Mouse (Mus musculus) spleen, adult 10 weeks (tissue): ENCODE results near the gene Col9a2. TPM values are rescaled to one million over a fixed set of nuclear protein-coding genes. Genes with fewer than 3 reads are reported as not detected.

Experiments
- polyA plus RNA-seq: library from polyadenylated mRNA; stranded (reverse); fragments of 350-450 nt; fragmentation: Illumina TruSeq; extraction: RNeasy Lipid Tissue Mini Kit (QIAGEN cat#74804); gene quantifications from one replicate; pipeline ENCODE4 v1.2.3, GENCODE M21; 2015; ENCODE audit warnings: low replicate concordance; ENCODE audit not compliant: insufficient read depth

Col9a2 gene
- 0.07 TPM for polyA plus RNA-seq

GRCm38 (mm10) chr4:121039331-121040115, at the start of gene Col9a2:
TSS of gene Col9a2 (plus strand) at chr4:121039385.

GRCm38 (mm10) chr4:121016928-121017657, 22.1 kb upstream of the Col9a2 start, which contains the start of gene Smap2:
TSS of gene Smap2 (minus strand) at chr4:121017247.

DNA sequence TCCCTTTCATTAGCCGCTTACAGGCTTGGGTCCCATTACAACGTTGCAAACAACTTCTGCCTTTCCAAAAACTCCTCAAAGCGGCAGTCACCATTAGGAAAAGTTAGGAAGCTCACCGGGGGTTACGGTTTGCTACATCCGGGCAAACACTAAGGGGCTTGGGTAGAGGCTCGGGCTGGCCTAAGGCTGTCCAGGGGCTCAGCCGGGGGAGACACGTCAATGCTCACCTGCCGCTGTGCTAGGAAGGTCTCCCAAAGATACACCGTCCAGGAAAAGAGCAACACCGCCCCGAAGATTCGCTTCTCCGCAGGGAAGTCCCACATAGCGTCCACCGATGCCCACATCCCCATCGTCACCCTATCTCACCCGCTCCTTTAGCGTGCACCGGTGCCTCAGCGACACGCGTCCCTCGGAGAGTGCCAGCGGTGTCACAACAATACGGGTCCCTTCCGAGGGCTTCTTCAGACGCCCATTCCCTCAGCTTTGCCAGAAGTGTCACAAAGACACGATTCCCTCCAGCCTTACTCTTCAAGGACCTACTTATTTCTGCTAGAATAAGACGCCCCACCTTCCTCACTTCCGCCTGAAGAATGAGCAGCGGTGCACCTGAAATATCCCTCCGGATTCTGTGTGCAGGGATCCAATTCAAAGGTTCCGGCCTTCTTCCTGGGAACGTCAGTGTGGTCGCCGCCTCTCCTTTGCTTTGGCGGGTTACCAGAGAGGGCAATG, 58.6 kb downstream of the Col9a2 start, which contains the start of gene Zmpste24:
TSS of gene Zmpste24 (minus strand) at position 592 of the 729 bp plus-strand sequence.

Other genes starting within 250 kb of the Col9a2 start
- gene Nfyc, start 207.8 kb upstream of the Col9a2 start, polyA plus RNA-seq: 51.9 TPM
- gene Rims3, start 184.6 kb upstream of the Col9a2 start, polyA plus RNA-seq: 8.0 TPM
- gene Exo5, start 114.4 kb upstream of the Col9a2 start, polyA plus RNA-seq: 21.1 TPM
- gene Zfp69, start 87.7 kb upstream of the Col9a2 start, polyA plus RNA-seq: 4.8 TPM
- 205 TPM for gene Smap2, start 22.1 kb upstream of the Col9a2 start, polyA plus RNA-seq
- 45.3 TPM for gene Zmpste24, start 58.9 kb downstream of the Col9a2 start, polyA plus RNA-seq
- not detected for gene Tmco2, start 69.8 kb downstream of the Col9a2 start, polyA plus RNA-seq
- 33.8 TPM for gene Rlf, start 175.7 kb downstream of the Col9a2 start, polyA plus RNA-seq